Mouse (Mus musculus) embryo, embryonic 10.5 days (tissue): ENCODE results near the gene Dyrk2.

ENCODE experiments used
- DNase-seq: peaks from one replicate; pipeline ENCODE4 v3.0.0-alpha.2; 2015; ENCODE audit warnings: low spot score

The Dyrk2 gene

DNA sequence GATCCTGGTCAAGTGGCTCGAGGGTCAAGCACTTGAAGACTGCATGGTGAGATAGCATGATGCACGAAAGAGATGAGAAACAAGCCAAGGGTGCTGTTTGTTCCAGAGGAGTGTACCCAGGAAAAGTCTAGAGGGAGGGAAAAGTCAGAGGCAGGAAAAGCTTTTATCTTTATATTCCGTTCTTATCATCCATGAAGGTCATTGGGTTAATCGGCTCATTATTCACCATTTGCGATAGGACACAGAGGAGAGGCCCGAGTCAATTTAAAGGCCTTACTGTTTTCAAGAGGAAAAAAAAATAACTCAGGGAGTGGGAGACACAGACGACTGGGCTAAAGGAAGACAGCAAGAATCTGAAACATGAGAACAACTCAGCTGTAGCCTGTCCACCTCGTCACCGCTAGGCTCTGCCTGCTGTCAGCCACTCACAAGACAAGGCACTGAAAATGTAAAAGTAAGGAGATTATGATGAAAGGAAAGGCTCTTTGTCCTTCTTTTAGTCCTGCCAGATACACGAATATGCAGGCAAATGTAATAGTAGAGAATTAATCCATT is 22.9 kb downstream of the Dyrk2 start:
- no peak for DNase-seq

DNA sequence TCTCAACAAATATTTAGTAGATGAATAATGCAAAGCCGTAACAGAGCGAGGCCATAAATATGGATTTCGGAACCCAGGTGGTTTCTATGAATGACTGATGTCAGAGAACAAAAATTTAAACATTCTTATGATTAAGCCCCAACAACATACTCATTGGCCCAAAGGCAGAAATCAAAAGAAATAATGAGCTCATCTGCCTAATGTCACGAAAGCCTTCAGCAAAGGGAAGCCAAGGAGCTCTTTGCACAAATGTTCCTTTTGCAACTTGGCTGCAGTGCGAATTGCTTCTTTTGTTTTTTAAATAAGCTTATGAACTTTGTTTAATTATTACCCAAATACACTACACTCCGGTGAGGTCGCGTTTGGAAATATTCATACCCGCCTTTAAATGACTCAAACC is 29.4 kb downstream of the Dyrk2 start:
- no peak for DNase-seq

DNA sequence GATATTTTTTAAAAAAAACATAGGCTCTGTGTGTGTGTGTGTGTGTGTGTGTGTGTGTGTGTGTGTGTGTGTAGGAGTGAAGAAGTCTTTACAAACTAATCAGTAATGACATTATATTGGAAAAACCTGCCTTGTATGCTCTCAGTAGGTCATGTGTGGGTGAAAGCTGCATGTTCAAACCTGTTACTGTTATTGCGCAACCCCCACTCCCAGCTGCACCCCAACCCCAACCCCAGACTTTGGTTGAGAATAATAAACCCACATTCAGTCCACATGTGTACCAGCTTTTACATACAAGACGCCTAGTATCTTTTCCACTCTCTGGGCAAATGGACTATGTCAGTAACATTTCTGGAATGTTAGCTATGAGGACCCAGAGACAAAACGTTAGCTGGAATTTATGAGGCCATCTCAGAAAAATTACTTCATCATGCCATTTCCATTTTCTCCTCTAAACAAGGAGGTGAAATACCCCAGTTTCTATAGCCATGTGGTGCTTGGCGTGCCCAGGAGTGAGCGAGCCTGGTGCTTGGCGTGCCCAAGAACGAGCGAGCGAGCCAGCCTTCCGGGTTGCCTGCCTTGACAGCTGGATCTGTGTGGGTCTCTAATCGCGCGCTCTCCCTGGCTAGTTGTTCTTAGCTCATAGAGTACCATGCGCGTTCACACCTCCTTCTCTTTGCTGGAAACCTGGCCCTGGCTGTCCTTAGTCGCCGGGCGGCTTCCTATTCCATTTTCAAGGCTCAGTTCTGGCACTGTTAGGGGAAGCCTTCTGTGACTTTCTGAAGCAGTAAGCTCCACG is 30.5 kb downstream of the Dyrk2 start:
- no peak for DNase-seq

GRCm38 (mm10) chr10:118837636-118838035 is 32.4 kb downstream of the Dyrk2 start:
- DNase-seq = no peak

DNA sequence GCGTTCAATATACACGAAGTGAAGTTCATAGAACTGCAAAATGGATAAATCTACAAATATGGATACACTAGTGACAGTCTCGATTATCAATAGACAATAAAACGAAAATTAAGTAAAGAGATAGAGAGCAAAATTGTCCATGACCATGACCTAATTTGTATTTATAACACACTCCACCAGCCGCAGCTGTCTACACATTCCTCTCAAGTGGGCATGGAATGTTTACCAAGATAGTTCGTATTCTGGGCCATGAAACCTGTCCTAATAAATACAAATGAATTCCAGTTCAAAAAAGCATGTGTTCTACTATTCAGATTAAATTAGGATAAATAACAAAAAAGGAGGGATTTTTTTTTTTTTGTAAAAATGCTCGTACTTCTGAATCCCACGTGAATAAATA is 38.8 kb downstream of the Dyrk2 start:
- DNase-seq = no peak

GRCm38 (mm10) chr10:118829641-118830040 is 40.4 kb downstream of the Dyrk2 start:
- no peak for DNase-seq

- DNase-seq = no peak
Measured at GRCm38 (mm10) chr10:118827116-118827515, 42.9 kb downstream of the Dyrk2 start.

DNA sequence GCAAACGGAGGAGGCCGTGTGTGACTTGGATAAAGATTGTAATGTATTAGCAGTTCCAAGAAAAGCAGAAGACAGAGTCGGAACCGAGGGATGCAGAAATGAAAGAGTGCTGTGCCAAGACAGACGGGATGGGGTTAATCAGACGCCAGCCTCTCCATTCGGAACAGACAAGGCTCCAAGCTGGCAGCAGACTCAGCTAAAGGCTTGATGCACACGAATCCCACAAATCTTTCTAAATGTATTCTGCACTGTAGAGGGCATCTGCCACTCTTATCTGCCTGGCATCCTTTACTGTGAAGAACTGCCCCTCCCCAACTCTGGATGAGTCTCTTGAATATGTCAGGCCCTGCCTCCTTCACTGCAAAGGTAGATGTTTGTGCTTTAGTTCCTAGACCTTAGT is 45.2 kb downstream of the Dyrk2 start:
- no peak for DNase-seq

- peak; percentile 68 for DNase-seq
Measured at GRCm38 (mm10) chr10:118820901-118821300, 49.1 kb downstream of the Dyrk2 start.

DNA sequence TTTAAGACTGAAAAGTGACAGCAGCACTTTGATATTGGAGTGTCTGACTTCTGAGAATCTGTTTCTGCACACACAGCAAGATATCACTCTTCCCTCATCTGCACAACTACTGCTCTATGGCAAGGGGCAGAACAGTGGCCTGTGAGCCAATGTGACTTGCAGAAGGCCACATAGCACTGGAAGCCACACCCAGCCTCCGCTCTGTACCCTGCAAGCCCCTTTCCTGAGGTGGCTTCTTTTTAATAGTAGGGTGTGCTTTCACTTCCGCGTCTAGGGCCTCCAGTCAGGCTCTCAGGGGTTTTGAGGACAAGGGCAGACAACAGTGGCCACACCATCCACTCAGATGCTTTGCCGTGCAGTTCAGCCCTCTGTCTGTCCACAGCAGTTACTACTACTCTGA is 50.2 kb downstream of the Dyrk2 start:
- no peak for DNase-seq

DNA sequence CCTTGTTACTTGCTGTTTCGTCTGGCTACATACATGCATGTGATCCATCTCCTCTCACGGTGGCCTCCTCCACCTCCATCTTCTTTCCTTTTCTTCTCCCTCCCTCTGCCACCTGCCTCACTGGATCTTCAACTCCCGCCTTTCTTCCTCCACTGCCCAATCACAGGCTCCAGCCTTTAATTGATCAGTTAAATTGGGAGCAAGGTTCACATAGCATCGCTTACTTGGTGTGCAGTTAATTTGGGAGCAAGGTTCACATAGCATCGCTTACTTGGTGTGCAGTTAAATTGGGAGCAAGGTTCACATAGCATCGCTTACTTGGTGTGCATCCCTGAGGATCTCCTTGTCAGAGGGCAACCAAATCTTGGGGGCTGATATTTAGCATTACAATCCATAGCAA is 52.9 kb downstream of the Dyrk2 start:
- DNase-seq = no peak

- no peak for DNase-seq
Measured at GRCm38 (mm10) chr10:118811945-118812344, 58.1 kb downstream of the Dyrk2 start.

- DNase-seq = no peak
Measured at GRCm38 (mm10) chr10:118810908-118811711, 58.9 kb downstream of the Dyrk2 start.
